Mouse (Mus musculus): Measurements from ENCODE around the gene Cdip1. TPM values are rescaled to one million over a fixed set of nuclear protein-coding genes. Genes with fewer than 3 reads are reported as not detected.
A peak's percentile ranks its signal among the peaks of the same experiment; 100 is the strongest.

Gene Cdip1
- total RNA-seq (2021) (10 to 100 TPM; 58.4 to 65.6 TPM), polyA plus RNA-seq (2012; rRNA removed) (94.3 and 100 TPM in 2 replicates)
- long read RNA-seq, transcript Cdip1-201 (6 exons, 3,953 nt), result major isoform, 71 of 99 reads
- long read RNA-seq, transcript Cdip1-203 (6 exons, 2,554 nt), result minor isoform, 9 of 99 reads
- long read RNA-seq, partial matches to known transcripts, result 3 of 99 reads
- long read RNA-seq, other reads (novel, unspliced or antisense), result 16 of 99 reads

DNA sequence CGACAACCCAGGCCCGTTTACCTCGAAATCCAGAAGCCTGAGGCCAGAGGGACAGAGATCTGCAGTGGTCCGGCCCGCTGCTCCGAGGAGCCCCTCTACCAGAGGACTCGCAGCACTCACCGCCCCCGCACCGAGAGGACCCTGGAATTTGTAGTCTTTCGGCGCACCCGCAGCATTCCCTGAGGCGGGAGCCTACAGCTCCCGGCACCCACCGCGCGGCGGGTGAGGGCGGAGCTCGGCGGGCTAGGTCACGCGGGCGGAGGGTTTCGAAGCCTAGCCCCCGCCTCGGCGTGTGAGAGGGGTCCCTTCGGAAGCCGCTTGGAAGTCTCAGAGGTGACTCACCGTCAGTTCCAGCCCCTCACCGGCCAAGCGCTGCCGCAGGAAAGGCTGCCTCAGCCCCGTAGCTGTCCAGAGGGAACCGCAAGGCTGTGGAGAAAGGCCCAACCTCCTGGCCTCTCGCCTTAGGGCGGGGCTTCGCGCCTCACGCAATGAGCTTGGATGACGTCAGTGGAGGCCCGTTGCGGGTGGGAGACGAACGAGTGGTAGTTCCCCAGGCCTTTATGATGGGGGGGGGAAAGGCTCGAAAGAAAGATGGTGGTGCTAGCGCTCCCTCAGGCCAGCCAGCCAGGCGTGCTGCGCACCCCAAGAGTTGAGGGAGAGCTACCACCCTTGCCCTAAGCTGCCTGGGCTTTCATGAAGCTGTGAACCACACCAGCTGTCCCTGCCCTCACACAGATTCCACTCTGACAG, at the start of gene Cdip1:
TSS of gene Cdip1 (minus strand) at position 483 of the 750 bp plus-strand sequence.
- H3K27ac ChIP-seq, result peak within 1 kb of the TSS; percentile 100
- peak within 1 kb of the TSS; percentile 84 for H3K4me3 ChIP-seq
- peaks cover 4% of the 10 kb centered on the region; the same call in 1 of the 2 replicates for H3K79me2 ChIP-seq (replicated peaks; ENCODE audit: control insufficient read depth, insufficient read depth, low read length)
- H3K9ac ChIP-seq (ENCODE audit: low read depth, low read length), result peak within 1 kb of the TSS; percentile 95
- peak; percentile 68 for TF ChIP-seq POLR2A (IDR thresholded peaks at IDR 0.05; ENCODE audit: insufficient read depth, low read depth, low read length)
- TF ChIP-seq CTCF (IDR thresholded peaks at IDR 0.05), result no peak
- TF ChIP-seq EP300 (IDR thresholded peaks at IDR 0.05; ENCODE audit: insufficient read depth, low read depth, low read length), result 0 out of 2 replicates have a peak, but pooled peaks have one; percentile 16
- peaks cover 8% of the 10 kb centered on the region for H3K4me1 ChIP-seq (ENCODE audit: control insufficient read depth, insufficient read depth, low read length)
- WGBS, result 1% methylated on average over 51 of the region's 51 CpGs
- H3K27me3 ChIP-seq (ENCODE audit: control insufficient read depth, insufficient read depth, low read length), result no peaks in the 10 kb centered on the region
- intact Hi-C loops (cut with DNase I), result loop anchor here (2.0 to 10.0 kb wide), 6 partner anchors 19 to 235 kb away; partner anchors contain the start of genes Coro7, Hmox2 and Tfap4
- peak; percentile 96 to 97 for DNase-seq
- peaks cover 23% of the 10 kb centered on the region for H3K36me3 ChIP-seq (ENCODE audit: control insufficient read depth, insufficient read depth, low read length)

- WGBS, result 67% methylated on average over 3 of the region's 3 CpGs
- no peaks in the 10 kb centered on the region for H3K27me3 ChIP-seq (ENCODE audit: control insufficient read depth, insufficient read depth, low read length)
- intact Hi-C loops (cut with DNase I), result no loop called here
- H3K27ac ChIP-seq, result no peak overlapping the region
- no peak overlapping the region for H3K4me3 ChIP-seq
- no peak overlapping the region for H3K9ac ChIP-seq (ENCODE audit: low read depth, low read length)
- no peaks in the 10 kb centered on the region for H3K36me3 ChIP-seq (ENCODE audit: control insufficient read depth, insufficient read depth, low read length)
- H3K79me2 ChIP-seq (replicated peaks; ENCODE audit: control insufficient read depth, insufficient read depth, low read length), result no peaks in the 10 kb centered on the region
- TF ChIP-seq POLR2A (IDR thresholded peaks at IDR 0.05; ENCODE audit: insufficient read depth, low read depth, low read length), result no peak
- TF ChIP-seq EP300 (IDR thresholded peaks at IDR 0.05; ENCODE audit: insufficient read depth, low read depth, low read length), result no peak
- TF ChIP-seq CTCF (IDR thresholded peaks at IDR 0.05), result no peak
- H3K4me1 ChIP-seq (ENCODE audit: control insufficient read depth, insufficient read depth, low read length), result no peaks in the 10 kb centered on the region
- DNase-seq, result no peak
These were observed 49.5 kb upstream of the Cdip1 start for GRCm38 (mm10) chr16:4839552-4839951.

GRCm38 (mm10) chr16:4837631-4838030, 47.5 kb upstream of the Cdip1 start:
- TF ChIP-seq CTCF (IDR thresholded peaks at IDR 0.05), result no peak
- no peak for TF ChIP-seq POLR2A (IDR thresholded peaks at IDR 0.05; ENCODE audit: insufficient read depth, low read depth, low read length)
- TF ChIP-seq EP300 (IDR thresholded peaks at IDR 0.05; ENCODE audit: insufficient read depth, low read depth, low read length), result no peak
- no peak for DNase-seq
- Histone ChIP-seq H3K27me3 (ENCODE audit: control insufficient read depth, insufficient read depth, low read length) (no peaks in the 10 kb centered on the region), H3K9ac (ENCODE audit: low read depth, low read length) (no peak overlapping the region), H3K36me3 (ENCODE audit: control insufficient read depth, insufficient read depth, low read length) (no peaks in the 10 kb centered on the region), H3K79me2 (replicated peaks; ENCODE audit: control insufficient read depth, insufficient read depth, low read length) (no peaks in the 10 kb centered on the region), H3K4me3 (no peak overlapping the region), H3K4me1 (ENCODE audit: control insufficient read depth, insufficient read depth, low read length) (no peaks in the 10 kb centered on the region), H3K27ac (no peak overlapping the region)
- intact Hi-C loops (cut with DNase I), result no loop called here
- WGBS, result 68% methylated on average over 3 of the region's 3 CpGs

DNA sequence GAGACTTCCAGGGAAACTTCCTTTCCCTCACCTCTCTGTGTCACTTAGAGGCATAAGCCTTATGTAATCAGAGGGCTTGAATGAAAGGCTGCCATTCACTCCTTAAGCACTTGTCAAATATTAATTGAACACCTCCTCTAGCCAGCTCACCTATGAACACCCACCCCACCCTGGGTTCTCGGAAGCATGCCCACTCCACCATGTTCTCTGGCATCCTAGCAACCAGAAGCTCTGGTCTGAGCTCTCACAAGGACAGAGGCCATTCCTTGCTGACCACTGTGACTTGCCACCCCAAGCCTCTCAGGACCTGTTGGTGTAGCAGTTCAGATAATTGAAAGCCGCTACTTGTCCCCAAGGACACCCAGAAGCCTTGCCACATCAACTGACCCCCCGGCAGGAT, 45.1 kb upstream of the Cdip1 start, which contains the start of gene 4930562C15Rik:
TSS of gene 4930562C15Rik (plus strand) at position 226 of the 400 bp plus-strand sequence.
- intact Hi-C loops (cut with DNase I), result no loop called here
- TF ChIP-seq POLR2A (IDR thresholded peaks at IDR 0.05; ENCODE audit: insufficient read depth, low read depth, low read length) (no peak), CTCF (IDR thresholded peaks at IDR 0.05) (no peak), EP300 (IDR thresholded peaks at IDR 0.05; ENCODE audit: insufficient read depth, low read depth, low read length) (no peak)
- H3K79me2 ChIP-seq (replicated peaks; ENCODE audit: control insufficient read depth, insufficient read depth, low read length), result no peaks in the 10 kb centered on the region
- WGBS, result 85% methylated on average over 3 of the region's 3 CpGs
- H3K4me3 ChIP-seq, result no peak within 1 kb of the TSS
- no peaks in the 10 kb centered on the region for H3K27me3 ChIP-seq (ENCODE audit: control insufficient read depth, insufficient read depth, low read length)
- H3K27ac ChIP-seq, result no peak within 1 kb of the TSS
- DNase-seq, result no peak
- no peaks in the 10 kb centered on the region for H3K4me1 ChIP-seq (ENCODE audit: control insufficient read depth, insufficient read depth, low read length)
- no peaks in the 10 kb centered on the region for H3K36me3 ChIP-seq (ENCODE audit: control insufficient read depth, insufficient read depth, low read length)
- no peak within 1 kb of the TSS for H3K9ac ChIP-seq (ENCODE audit: low read depth, low read length)

DNA sequence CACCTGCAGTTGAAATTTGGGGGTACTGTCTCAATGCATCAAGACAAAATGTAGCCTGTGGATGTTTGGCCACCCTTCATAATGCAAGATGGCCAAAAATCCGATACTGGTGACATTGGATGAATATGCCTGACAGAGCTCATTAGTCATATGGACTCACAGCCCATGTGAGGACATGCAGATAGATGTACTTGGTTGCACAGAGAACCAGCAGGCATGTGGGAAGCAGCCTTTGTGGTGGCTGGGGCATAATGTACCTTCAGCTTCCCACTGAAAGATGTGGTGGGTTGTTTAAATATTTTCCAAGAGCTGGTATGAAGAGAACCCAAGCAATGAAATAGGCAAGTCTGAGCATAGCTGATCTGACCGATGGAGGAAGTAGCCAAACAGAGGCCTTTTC, 43.8 kb upstream of the Cdip1 start:
- Histone ChIP-seq H3K36me3 (ENCODE audit: control insufficient read depth, insufficient read depth, low read length) (no peaks in the 10 kb centered on the region), H3K27ac (no peak overlapping the region), H3K9ac (ENCODE audit: low read depth, low read length) (no peak overlapping the region), H3K27me3 (ENCODE audit: control insufficient read depth, insufficient read depth, low read length) (no peaks in the 10 kb centered on the region), H3K79me2 (replicated peaks; ENCODE audit: control insufficient read depth, insufficient read depth, low read length) (no peaks in the 10 kb centered on the region), H3K4me1 (ENCODE audit: control insufficient read depth, insufficient read depth, low read length) (no peaks in the 10 kb centered on the region), H3K4me3 (no peak overlapping the region)
- DNase-seq, result no peak
- TF ChIP-seq POLR2A (IDR thresholded peaks at IDR 0.05; ENCODE audit: insufficient read depth, low read depth, low read length) (no peak), EP300 (IDR thresholded peaks at IDR 0.05; ENCODE audit: insufficient read depth, low read depth, low read length) (no peak), CTCF (IDR thresholded peaks at IDR 0.05) (no peak)
- intact Hi-C loops (cut with DNase I), result no loop called here
- WGBS, result 71% methylated on average over 2 of the region's 2 CpGs
